Mouse (Mus musculus): ENCODE results near the gene Sytl1. TPM values are rescaled to one million over a fixed set of nuclear protein-coding genes. Genes with fewer than 3 reads are reported as not detected.
A peak's percentile ranks its signal among the peaks of the same experiment; 100 is the strongest.

Gene Sytl1
- not detected in 2 replicates for polyA plus RNA-seq (2012; ENCODE audit: insufficient read depth, insufficient read length, missing spikeins)

GRCm38 (mm10) chr4:133262882-133263281 is at the start of gene Sytl1:
TSS of gene Sytl1 (minus strand) at chr4:133263113.
- TF ChIP-seq POLR2A (IDR thresholded peaks at IDR 0.05; ENCODE audit: borderline replicate concordance, low read depth, low read length) (no peak), CTCF (IDR thresholded peaks at IDR 0.05; ENCODE audit: low read depth, low read length) (no peak)
- no peaks in the 10 kb centered on the region for H3K4me1 ChIP-seq (ENCODE audit: control insufficient read depth, insufficient read depth, low read length)
- no peak within 1 kb of the TSS for H3K27ac ChIP-seq (ENCODE audit: insufficient read depth, low read depth, low read length)
- no peak within 1 kb of the TSS for H3K4me3 ChIP-seq (ENCODE audit: insufficient read depth, low read length)

GRCm38 (mm10) chr4:133309948-133310347 is 47.0 kb upstream of the Sytl1 start:
- H3K4me3 ChIP-seq (ENCODE audit: insufficient read depth, low read length), result no peak overlapping the region
- TF ChIP-seq CTCF (IDR thresholded peaks at IDR 0.05; ENCODE audit: low read depth, low read length) (peak; percentile 93), POLR2A (IDR thresholded peaks at IDR 0.05; ENCODE audit: borderline replicate concordance, low read depth, low read length) (no peak)
- H3K27ac ChIP-seq (ENCODE audit: insufficient read depth, low read depth, low read length), result no peak overlapping the region
- H3K4me1 ChIP-seq (ENCODE audit: control insufficient read depth, insufficient read depth, low read length), result no peaks in the 10 kb centered on the region

DNA sequence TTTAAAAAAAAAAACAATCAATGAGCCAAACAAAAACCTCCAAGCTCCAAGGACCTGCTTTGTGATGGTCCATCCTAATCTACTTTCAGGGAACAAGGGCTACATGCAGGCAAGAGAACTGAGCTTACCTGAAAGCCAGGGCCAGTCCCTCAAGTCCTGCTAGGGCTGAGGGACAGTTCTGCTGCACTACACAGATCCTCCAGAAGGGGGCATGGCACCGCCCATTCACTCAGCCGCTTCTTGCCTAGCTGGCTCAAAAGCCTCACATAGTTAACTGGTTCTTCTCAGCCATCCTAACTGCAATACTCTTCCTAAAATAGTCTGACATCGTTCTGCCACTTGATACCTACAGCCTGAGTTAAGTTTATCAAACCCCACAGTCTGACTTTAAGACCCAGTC is 44.4 kb upstream of the Sytl1 start:
- TF ChIP-seq POLR2A (IDR thresholded peaks at IDR 0.05; ENCODE audit: borderline replicate concordance, low read depth, low read length) (no peak), CTCF (IDR thresholded peaks at IDR 0.05; ENCODE audit: low read depth, low read length) (peak; percentile 39)
- H3K4me3 ChIP-seq (ENCODE audit: insufficient read depth, low read length), result no peak overlapping the region
- no peak overlapping the region for H3K27ac ChIP-seq (ENCODE audit: insufficient read depth, low read depth, low read length)
- no peaks in the 10 kb centered on the region for H3K4me1 ChIP-seq (ENCODE audit: control insufficient read depth, insufficient read depth, low read length)

- TF ChIP-seq CTCF (IDR thresholded peaks at IDR 0.05; ENCODE audit: low read depth, low read length), result no peak
- no peak for TF ChIP-seq POLR2A (IDR thresholded peaks at IDR 0.05; ENCODE audit: borderline replicate concordance, low read depth, low read length)
Measured at GRCm38 (mm10) chr4:133305825-133306224, 42.9 kb upstream of the Sytl1 start.

GRCm38 (mm10) chr4:133304770-133305169 is 41.9 kb upstream of the Sytl1 start:
- H3K4me3 ChIP-seq (ENCODE audit: insufficient read depth, low read length), result no peak overlapping the region
- H3K4me1 ChIP-seq (ENCODE audit: control insufficient read depth, insufficient read depth, low read length), result no peaks in the 10 kb centered on the region
- H3K27ac ChIP-seq (ENCODE audit: insufficient read depth, low read depth, low read length), result no peak overlapping the region
- no peak for TF ChIP-seq POLR2A (IDR thresholded peaks at IDR 0.05; ENCODE audit: borderline replicate concordance, low read depth, low read length)
- no peak for TF ChIP-seq CTCF (IDR thresholded peaks at IDR 0.05; ENCODE audit: low read depth, low read length)

More at GRCm38 (mm10) chr4:133305825-133306224, 42.9 kb upstream of the Sytl1 start:
- H3K27ac ChIP-seq (ENCODE audit: insufficient read depth, low read depth, low read length), result no peak overlapping the region
- H3K4me3 ChIP-seq (ENCODE audit: insufficient read depth, low read length), result no peak overlapping the region
- H3K4me1 ChIP-seq (ENCODE audit: control insufficient read depth, insufficient read depth, low read length), result no peaks in the 10 kb centered on the region

DNA sequence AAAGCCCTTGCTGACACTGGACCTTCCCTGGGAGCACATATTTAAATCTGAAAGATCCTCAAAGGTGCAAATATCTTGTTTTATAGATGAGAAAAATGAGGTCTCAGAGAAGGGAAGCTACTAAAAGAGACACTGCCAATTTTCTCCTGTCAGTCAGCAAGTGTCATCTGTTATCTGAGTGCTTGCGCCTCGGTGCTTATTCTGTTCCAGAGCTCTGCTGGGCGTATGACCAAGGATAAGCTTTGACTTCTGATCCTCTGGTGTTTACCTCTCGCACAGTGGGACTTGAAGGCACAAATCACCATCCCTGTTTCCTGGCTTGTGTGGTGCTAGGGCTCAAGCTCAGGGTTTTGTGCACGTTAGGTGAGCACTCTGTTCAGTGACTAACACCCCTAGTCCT is 39.8 kb upstream of the Sytl1 start:
- Histone ChIP-seq H3K4me3 (ENCODE audit: insufficient read depth, low read length) (no peak overlapping the region), H3K4me1 (ENCODE audit: control insufficient read depth, insufficient read depth, low read length) (no peaks in the 10 kb centered on the region), H3K27ac (ENCODE audit: insufficient read depth, low read depth, low read length) (no peak overlapping the region)
- no peak for TF ChIP-seq CTCF (IDR thresholded peaks at IDR 0.05; ENCODE audit: low read depth, low read length)

GRCm38 (mm10) chr4:133301802-133302201 is 38.9 kb upstream of the Sytl1 start:
- Histone ChIP-seq H3K4me3 (ENCODE audit: insufficient read depth, low read length) (no peak overlapping the region), H3K27ac (ENCODE audit: insufficient read depth, low read depth, low read length) (no peak overlapping the region), H3K4me1 (ENCODE audit: control insufficient read depth, insufficient read depth, low read length) (no peaks in the 10 kb centered on the region)
- TF ChIP-seq POLR2A (IDR thresholded peaks at IDR 0.05; ENCODE audit: borderline replicate concordance, low read depth, low read length) (no peak), CTCF (IDR thresholded peaks at IDR 0.05; ENCODE audit: low read depth, low read length) (peak; percentile 81)

GRCm38 (mm10) chr4:133300421-133300820 is 37.5 kb upstream of the Sytl1 start:
- no peak overlapping the region for H3K4me3 ChIP-seq (ENCODE audit: insufficient read depth, low read length)
- no peaks in the 10 kb centered on the region for H3K4me1 ChIP-seq (ENCODE audit: control insufficient read depth, insufficient read depth, low read length)
- TF ChIP-seq POLR2A (IDR thresholded peaks at IDR 0.05; ENCODE audit: borderline replicate concordance, low read depth, low read length), result no peak
- no peak for TF ChIP-seq CTCF (IDR thresholded peaks at IDR 0.05; ENCODE audit: low read depth, low read length)
- H3K27ac ChIP-seq (ENCODE audit: insufficient read depth, low read depth, low read length), result no peak overlapping the region

DNA sequence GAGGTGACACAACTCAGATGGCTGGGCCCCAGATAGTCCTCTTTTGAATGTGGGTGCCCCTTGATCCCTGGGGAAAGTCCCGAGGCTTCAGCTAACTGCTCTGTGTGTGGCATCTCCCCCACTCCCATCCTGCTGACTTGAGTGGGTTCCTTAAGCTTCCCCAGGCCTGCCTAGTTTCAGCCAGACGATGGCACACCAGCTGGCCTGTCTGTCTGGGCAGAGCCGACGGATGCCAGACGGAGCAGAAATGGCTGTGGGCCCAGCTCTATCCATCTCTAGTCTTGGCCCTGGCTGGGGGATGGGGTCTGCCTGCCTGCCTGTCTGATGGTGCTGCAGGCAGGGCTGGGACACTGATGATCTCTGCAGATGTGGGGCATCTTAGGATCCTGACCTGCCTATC is 36.8 kb upstream of the Sytl1 start:
- H3K27ac ChIP-seq (ENCODE audit: insufficient read depth, low read depth, low read length), result no peak overlapping the region
- no peaks in the 10 kb centered on the region for H3K4me1 ChIP-seq (ENCODE audit: control insufficient read depth, insufficient read depth, low read length)
- no peak overlapping the region for H3K4me3 ChIP-seq (ENCODE audit: insufficient read depth, low read length)
- TF ChIP-seq CTCF (IDR thresholded peaks at IDR 0.05; ENCODE audit: low read depth, low read length) (no peak), POLR2A (IDR thresholded peaks at IDR 0.05; ENCODE audit: borderline replicate concordance, low read depth, low read length) (no peak)

DNA sequence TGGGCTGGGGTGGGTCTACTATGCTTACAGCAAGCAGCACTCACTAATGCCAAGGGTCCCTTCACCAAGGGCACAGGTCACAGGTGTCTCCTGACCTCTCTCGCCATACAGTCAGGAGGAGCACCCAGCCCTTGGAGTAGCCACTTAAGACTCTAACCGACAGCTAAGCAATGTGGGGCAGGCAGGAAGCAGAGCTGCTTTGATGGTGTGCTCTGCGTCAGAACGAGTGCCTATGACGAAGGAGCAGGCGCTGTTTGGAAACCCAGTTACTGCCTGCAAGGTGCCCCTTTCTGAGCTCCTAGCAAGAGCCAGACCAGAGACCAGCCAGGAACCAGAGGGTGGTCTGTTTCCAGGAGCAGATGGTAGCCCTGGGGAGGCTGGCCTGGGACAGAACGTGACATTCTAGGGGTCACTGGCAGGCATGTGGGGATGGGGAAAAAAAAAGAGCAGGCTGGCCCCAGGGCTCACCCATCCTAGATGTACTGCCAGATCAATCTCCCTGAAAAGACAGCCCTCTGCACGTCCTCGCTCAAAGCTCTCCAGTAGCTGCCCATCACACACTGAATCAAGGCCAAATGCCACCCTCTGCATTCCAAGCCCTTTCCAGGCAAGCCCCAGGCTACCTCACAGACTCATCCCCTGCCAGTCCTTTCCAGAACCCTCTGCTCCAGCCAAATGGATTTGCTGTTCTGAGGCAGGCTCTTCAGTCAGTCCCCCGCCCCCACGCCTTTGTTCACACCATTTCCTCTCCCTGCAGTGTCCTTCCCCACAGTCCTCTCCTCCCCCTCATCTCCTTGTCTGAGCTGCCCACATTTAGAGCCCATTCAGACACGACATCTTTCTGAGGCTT is 35.8 kb upstream of the Sytl1 start:
- no peak for TF ChIP-seq POLR2A (IDR thresholded peaks at IDR 0.05; ENCODE audit: borderline replicate concordance, low read depth, low read length)
- no peak for TF ChIP-seq CTCF (IDR thresholded peaks at IDR 0.05; ENCODE audit: low read depth, low read length)
- H3K27ac ChIP-seq (ENCODE audit: insufficient read depth, low read depth, low read length), result no peak overlapping the region
- H3K4me3 ChIP-seq (ENCODE audit: insufficient read depth, low read length), result no peak overlapping the region
- H3K4me1 ChIP-seq (ENCODE audit: control insufficient read depth, insufficient read depth, low read length), result no peaks in the 10 kb centered on the region

Measured in bone marrow macrophage, adult 2 months (primary cell).